In genomic region chr17:80084424-80084823, GRCm38 (mm10) we compare ENCODE assay signal across 13 mouse cellular contexts. TPM values are rescaled to one million over a fixed set of nuclear protein-coding genes. Genes with fewer than 3 reads are reported as not detected.
A peak's percentile ranks its signal among the peaks of the same experiment; 100 is the strongest.
DNase-seq lines count a peak whose midpoint lies in the region; ATAC-seq and TF ChIP-seq lines count a peak whose summit lies in the region.
"Had no signal": no experiment of that assay in that cellular context is flagged by ENCODE, and none has a peak within 500 bp of the region (broad histone marks: within the 10 kb centered on the region; RNA-seq: fewer than 3 reads in every experiment).

No protein-coding gene starts in this region.

- no peaks in the 10 kb centered on the region for H3K27me3 ChIP-seq in intestine, postnatal 0 days (replicated peaks; ENCODE audit: control insufficient read depth, insufficient read depth, low read length)
- H3K27me3 ChIP-seq: limb, embryonic 15.5 days had no signal

- peak; percentile 52; the same call in 1 of the 2 replicates for ATAC-seq in cerebellum, adult (ENCODE audit: insufficient number of reproducible peaks, low FRiP score, low TSS enrichment)
- no peak for ATAC-seq in intestine, postnatal 0 days
- ATAC-seq: hindbrain, postnatal 0 days had no signal

- no peak for DNase-seq in cerebellum, adult 11 months
- DNase-seq in layer of hippocampus, adult 11-12 months (ENCODE audit: low spot score), result peak; percentile 59
- no peak for DNase-seq in layer of hippocampus, adult 9-10 months (ENCODE audit: low spot score)
- peak; percentile 30 to 63 for DNase-seq in left cerebral cortex, adult 2 months (ENCODE audit: extremely low spot score in 1 of 2, low spot score in 2 of 2)
- no peak for DNase-seq in kidney, adult 11 months
- no peak for DNase-seq in T-cell, adult 2 months (ENCODE audit: low spot score)
- DNase-seq: gastrocnemius, postnatal 36 days; lung, postnatal 36 days had no signal

- H3K36me3 ChIP-seq in intestine, postnatal 0 days (ENCODE audit: control insufficient read depth, insufficient read depth), result no peaks in the 10 kb centered on the region
- H3K36me3 ChIP-seq: limb, embryonic 15.5 days had no signal

- H3K27ac ChIP-seq in left cerebral cortex, adult 2 months, result peak overlapping the region; percentile 73; the same call in 1 of the 2 replicates
- no peak overlapping the region for H3K27ac ChIP-seq in intestine, postnatal 0 days (ENCODE audit: low read depth, low read length)
- H3K27ac ChIP-seq: hindbrain, postnatal 0 days; kidney, postnatal 0 days; limb, embryonic 15.5 days had no signal

- H3K9me3 ChIP-seq in intestine, postnatal 0 days (ENCODE audit: control insufficient read depth), result no peaks in the 10 kb centered on the region
- H3K9me3 ChIP-seq: limb, embryonic 15.5 days had no signal

- no peak overlapping the region for H3K4me3 ChIP-seq in left cerebral cortex, adult 2 months
- no peak overlapping the region for H3K4me3 ChIP-seq in intestine, postnatal 0 days (ENCODE audit: low read depth, low read length)
- H3K4me3 ChIP-seq: limb, embryonic 15.5 days had no signal

- no peak overlapping the region for H3K9ac ChIP-seq in intestine, postnatal 0 days (ENCODE audit: low read depth, low read length)
- H3K9ac ChIP-seq: limb, embryonic 15.5 days had no signal

- WGBS in intestine, postnatal 0 days, result 76% methylated on average over 9 of the region's 9 CpGs

- intact Hi-C loops in left cerebral cortex, adult 2 months (cut with DNase I), result loop anchor here (1.0 to 2.0 kb wide), 2 partner anchors 42 to 81 kb away; partner anchors contain the start of gene Galm

- H3K4me1 ChIP-seq in intestine, postnatal 0 days (replicated peaks; ENCODE audit: control insufficient read depth, insufficient read depth, low read length), result no peaks in the 10 kb centered on the region
- H3K4me1 ChIP-seq: limb, embryonic 15.5 days had no signal

- no peak for TF ChIP-seq CTCF in left cerebral cortex, adult 2 months (IDR thresholded peaks at IDR 0.05)
- TF ChIP-seq CTCF in intestine, postnatal 0 days (IDR thresholded peaks at IDR 0.05; ENCODE audit: low read depth), result no peak

- H3K4me2 ChIP-seq in intestine, postnatal 0 days (replicated peaks; ENCODE audit: low read depth), result no peak overlapping the region
- H3K4me2 ChIP-seq: limb, embryonic 15.5 days had no signal

RNA-seq across cellular contexts. Expression of gene Hnrnpll, which starts 22.3 kb away (rescaled TPM):
- 10 to 100 TPM; 64.0 to 66.9 TPM for total RNA-seq in left cerebral cortex, adult 2 months (2021)
- polyA plus RNA-seq in intestine, postnatal 0 days (2015; fragmentation: Nextera tagmentation; extraction: Ambion mirVana), result 21.9 and 22.1 TPM in 2 replicates

RNA-seq across cellular contexts. Expression of gene Galm, which starts 42.8 kb away (rescaled TPM):
- total RNA-seq in left cerebral cortex, adult 2 months (2021), result 1 to 10 TPM; 1.8 to 2.6 TPM
- 73.5 and 86.6 TPM in 2 replicates for polyA plus RNA-seq in intestine, postnatal 0 days (2015; fragmentation: Nextera tagmentation; extraction: Ambion mirVana)

Comparison
In these comparisons a context has a peak if more than half of its experiments do, and no peak if none do; other contexts are left out.
1. DNase-seq: peak in layer of hippocampus, adult 11-12 months (single experiment) and left cerebral cortex, adult 2 months (2 of 2); none in cerebellum, adult 11 months (single experiment), layer of hippocampus, adult 9-10 months (single experiment), kidney, adult 11 months (single experiment) and T-cell, adult 2 months (single experiment).